Mouse (Mus musculus) E14TG2a.4 (cell line): ENCODE data around the gene Foxo3.

ENCODE experiments used
- H3K27me3 ChIP-seq: 2 replicates; pipeline ENCODE4 v1.6.1; 2014; ENCODE audit warnings: low read length, control low read depth; ENCODE audit not compliant: insufficient read depth
- H3K36me3 ChIP-seq: 2 replicates; pipeline ENCODE4 v1.6.1; 2014; ENCODE audit warnings: low read length, control low read depth; ENCODE audit not compliant: insufficient read depth
- H3K4me1 ChIP-seq: replicated peaks from 2 replicates; pipeline ENCODE4 v1.6.1; 2014; ENCODE audit warnings: low read depth, low read length, control low read depth
- H3K4me3 ChIP-seq: replicated peaks from 2 replicates; pipeline ENCODE4 v1.5.1; 2014; ENCODE audit warnings: mild to moderate bottlenecking, low read length
- H3K9me3 ChIP-seq: 2 replicates; pipeline ENCODE4 v1.6.1; 2014; ENCODE audit warnings: low read length, control low read depth
- CTCF ChIP-seq: conservative IDR thresholded peaks from 2 replicates; pipeline ENCODE4 v1.5.1; 2014; ENCODE audit warnings: low read length
- NANOG ChIP-seq: IDR thresholded peaks from 2 replicates; pipeline ENCODE4 v1.6.1; 2014; ENCODE audit warnings: borderline replicate concordance, low read length, mixed read lengths
- POU5F1 ChIP-seq: IDR thresholded peaks from 2 replicates; pipeline ENCODE4 v1.6.1; 2014; ENCODE audit warnings: low read length, borderline replicate concordance

Gene Foxo3

DNA sequence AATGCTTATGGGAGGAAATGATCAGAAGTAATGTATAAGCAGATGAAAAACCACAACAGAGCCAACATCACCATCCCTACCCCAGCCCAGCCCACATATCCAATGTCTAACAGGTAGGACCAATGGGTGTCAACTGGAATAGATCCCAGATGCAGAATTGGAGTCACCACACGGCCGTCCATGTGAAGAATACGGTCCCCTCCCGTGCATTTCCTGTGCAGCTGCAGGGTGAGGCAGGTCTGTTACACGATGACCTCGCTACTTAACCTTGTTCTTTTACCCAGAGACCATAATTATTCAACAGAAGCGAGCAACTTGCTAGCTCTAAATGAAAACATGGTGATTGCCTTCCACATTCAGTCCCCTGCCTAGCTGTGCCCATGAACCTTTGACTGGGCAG, 23.4 kb upstream of the Foxo3 start:
- no peaks in the 10 kb centered on the region for H3K9me3 ChIP-seq
- H3K4me3 ChIP-seq: no peak overlapping the region
- peaks cover 10% of the 10 kb centered on the region for H3K27me3 ChIP-seq

DNA sequence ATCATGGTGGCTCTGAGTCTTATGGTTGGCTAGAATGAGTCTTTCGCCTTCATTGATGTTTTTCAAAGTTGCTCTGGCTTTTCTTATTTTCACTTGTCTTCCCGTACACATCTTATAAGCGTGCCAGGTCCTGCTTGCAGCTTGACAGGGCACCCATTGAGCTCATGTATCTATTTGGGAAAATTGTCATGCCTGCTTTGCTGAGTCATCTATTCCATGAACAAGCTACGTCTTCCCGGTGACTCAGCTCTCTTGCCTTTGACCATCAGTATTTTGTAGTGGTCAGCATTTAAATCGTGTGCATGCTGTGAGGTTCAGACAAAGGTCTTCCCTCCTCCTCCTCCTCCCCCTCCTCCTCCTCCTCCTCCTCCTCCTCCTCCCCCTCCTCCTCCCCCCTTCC, 22.9 kb upstream of the Foxo3 start:
- H3K4me3 ChIP-seq: no peak overlapping the region
- peaks cover 5% of the 10 kb centered on the region; the same call in 1 of the 2 replicates for H3K4me1 ChIP-seq
- no peaks in the 10 kb centered on the region for H3K9me3 ChIP-seq
- TF ChIP-seq POU5F1 (no peak), NANOG (no peak), CTCF (no peak)
- H3K27me3 ChIP-seq: peaks cover 5% of the 10 kb centered on the region
- no peaks in the 10 kb centered on the region for H3K36me3 ChIP-seq

More for the DNA sequence above, 23.4 kb upstream of the Foxo3 start:
- no peaks in the 10 kb centered on the region for H3K36me3 ChIP-seq
- TF ChIP-seq POU5F1 (no peak), NANOG (no peak), CTCF (no peak)
- H3K4me1 ChIP-seq: peaks cover 5% of the 10 kb centered on the region; the same call in 1 of the 2 replicates

DNA sequence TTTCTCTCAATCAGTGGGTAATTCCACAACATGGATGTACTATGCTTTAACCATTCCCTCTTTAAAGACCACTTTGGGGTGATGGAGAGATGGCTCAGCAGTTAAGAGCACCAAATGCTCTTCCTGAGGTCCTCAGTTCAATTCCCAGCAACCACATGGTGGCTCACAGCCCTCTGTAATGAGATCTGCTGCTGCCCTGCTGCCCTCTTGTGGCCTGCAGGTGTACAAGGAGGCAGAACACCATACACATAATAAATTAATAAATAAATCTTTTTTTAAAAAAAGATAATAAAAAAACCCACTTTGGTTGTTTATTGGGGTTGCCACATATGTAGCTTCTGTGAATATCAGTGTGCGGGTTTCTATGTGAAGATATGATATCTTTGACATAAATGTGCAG, 21.4 kb upstream of the Foxo3 start:
- Histone ChIP-seq H3K4me3 (no peak overlapping the region), H3K36me3 (no peaks in the 10 kb centered on the region), H3K27me3 (peaks cover 5% of the 10 kb centered on the region), H3K9me3 (no peaks in the 10 kb centered on the region), H3K4me1 (peaks cover 10% of the 10 kb centered on the region; the same call in 1 of the 2 replicates)
- TF ChIP-seq CTCF (peak; percentile 42), NANOG (no peak), POU5F1 (no peak)

DNA sequence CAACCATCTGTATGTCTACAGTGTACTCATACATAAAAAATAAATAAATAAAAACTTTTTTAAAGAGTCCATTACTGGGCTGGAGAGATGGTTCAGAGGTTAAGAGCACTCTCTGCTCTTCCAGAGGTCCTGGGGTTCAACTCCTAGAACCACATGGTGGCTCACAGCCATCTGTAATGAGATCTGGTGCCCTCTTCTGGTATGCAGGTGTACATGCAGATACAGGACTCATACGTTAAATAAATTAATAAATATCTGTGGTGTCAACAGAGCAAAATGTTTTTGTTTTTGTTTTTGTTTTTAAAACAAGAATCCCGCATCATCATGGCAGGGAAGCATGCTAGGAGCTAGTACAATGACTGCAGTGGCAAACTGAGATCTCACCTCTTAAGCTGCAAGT, 20.6 kb upstream of the Foxo3 start:
- H3K27me3 ChIP-seq: peaks cover 6% of the 10 kb centered on the region
- H3K4me1 ChIP-seq: peaks cover 10% of the 10 kb centered on the region; the same call in 1 of the 2 replicates
- H3K9me3 ChIP-seq: no peaks in the 10 kb centered on the region
- no peak overlapping the region for H3K4me3 ChIP-seq
- no peaks in the 10 kb centered on the region for H3K36me3 ChIP-seq
- TF ChIP-seq NANOG (no peak), CTCF (peak; percentile 27), POU5F1 (no peak)

DNA sequence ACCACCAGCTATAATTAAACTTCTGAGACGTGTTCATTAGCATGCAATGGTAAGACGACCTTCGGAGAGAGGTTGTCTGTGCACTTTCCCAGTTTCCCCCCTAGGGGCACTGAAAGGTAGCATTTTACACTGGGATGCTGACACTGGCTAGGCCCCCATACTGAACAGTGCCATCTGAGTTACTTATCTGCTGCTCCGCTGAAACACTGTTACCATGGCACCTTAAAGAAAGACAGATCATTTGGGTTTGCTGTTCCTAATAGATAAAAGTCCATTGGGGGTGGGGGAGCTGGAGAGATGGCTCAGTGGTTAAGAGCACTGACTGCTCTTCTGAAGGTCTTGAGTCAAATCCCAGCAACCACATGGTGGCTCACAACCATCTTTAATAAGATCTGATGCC, 20.0 kb upstream of the Foxo3 start:
- H3K9me3 ChIP-seq: no peaks in the 10 kb centered on the region
- H3K4me1 ChIP-seq: peaks cover 10% of the 10 kb centered on the region; the same call in 1 of the 2 replicates
- no peak for TF ChIP-seq POU5F1
- H3K27me3 ChIP-seq: peaks cover 6% of the 10 kb centered on the region; the same call in 1 of the 2 replicates
- H3K36me3 ChIP-seq: no peaks in the 10 kb centered on the region
- no peak overlapping the region for H3K4me3 ChIP-seq

DNA sequence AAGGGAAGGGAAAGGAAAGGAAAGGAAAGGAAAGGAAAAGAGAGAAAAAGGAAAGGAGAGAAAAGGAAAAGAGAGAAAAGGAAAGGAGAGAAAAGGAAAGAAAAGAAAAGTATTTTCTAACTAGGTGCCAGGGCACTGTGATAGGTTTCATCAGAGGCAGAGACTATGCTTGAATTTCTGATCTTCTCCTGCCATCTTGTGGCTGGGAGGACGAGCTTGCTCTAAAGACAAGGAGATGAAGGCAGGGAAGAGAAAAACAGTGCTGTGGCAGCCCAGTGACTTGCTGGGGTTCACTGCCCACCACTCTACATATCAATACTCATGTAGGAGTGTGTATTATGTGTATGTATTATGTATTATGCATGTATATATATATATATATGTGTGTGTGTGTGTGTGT, 18.5 kb upstream of the Foxo3 start:
- H3K27me3 ChIP-seq: peaks cover 6% of the 10 kb centered on the region; the same call in 1 of the 2 replicates
- TF ChIP-seq CTCF (no peak), NANOG (no peak), POU5F1 (no peak)
- H3K4me1 ChIP-seq: peaks cover 7% of the 10 kb centered on the region; the same call in 1 of the 2 replicates
- H3K4me3 ChIP-seq: no peak overlapping the region
- no peaks in the 10 kb centered on the region for H3K36me3 ChIP-seq
- H3K9me3 ChIP-seq: no peaks in the 10 kb centered on the region

DNA sequence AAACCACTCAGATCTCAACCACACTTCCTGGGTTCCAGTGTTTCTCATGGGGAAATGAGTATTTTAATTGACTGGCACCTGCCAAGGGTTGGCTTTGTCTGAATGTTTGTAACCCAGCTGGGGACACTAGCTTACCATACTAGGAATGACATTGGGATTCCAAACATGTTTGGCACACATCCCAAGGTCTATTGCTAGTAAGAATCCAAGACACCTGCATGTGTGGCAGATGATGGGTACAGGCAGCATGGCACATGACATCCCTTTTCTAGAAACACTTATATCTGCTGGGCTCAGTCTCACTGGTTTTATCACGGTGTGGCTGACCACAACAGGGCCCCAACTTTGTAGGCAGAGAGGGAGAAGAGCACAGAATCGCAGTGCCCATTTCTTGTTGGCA, 17.8 kb upstream of the Foxo3 start:
- H3K4me3 ChIP-seq: no peak overlapping the region
- H3K4me1 ChIP-seq: 0 out of 2 replicates have a peak, but pooled peaks cover 5% of the 10 kb centered on the region
- no peaks in the 10 kb centered on the region for H3K36me3 ChIP-seq
- TF ChIP-seq CTCF (no peak), NANOG (no peak), POU5F1 (no peak)
- no peaks in the 10 kb centered on the region for H3K9me3 ChIP-seq
- H3K27me3 ChIP-seq: peaks cover 8% of the 10 kb centered on the region; the same call in 1 of the 2 replicates

DNA sequence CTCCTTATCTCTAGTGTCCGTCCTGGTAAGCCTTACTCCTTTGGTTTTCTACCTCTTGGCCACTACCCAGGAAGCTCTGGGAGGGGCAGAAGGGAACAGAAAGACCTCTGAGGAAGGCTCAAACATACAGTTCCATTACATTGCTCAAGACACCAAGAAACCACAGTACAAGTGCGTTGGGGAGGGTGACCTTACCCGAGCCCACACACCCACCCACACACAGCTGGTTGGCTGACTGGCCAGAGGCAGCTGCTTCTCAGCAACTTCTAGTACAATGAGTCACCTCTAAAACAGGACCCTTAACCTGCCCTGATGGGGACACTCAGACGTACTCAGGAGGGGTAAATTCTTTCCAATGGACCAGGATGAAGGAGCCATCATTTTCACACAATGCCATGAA, 17.3 kb upstream of the Foxo3 start:
- Histone ChIP-seq H3K4me1 (0 out of 2 replicates have a peak, but pooled peaks cover 5% of the 10 kb centered on the region), H3K9me3 (no peaks in the 10 kb centered on the region), H3K4me3 (no peak overlapping the region), H3K27me3 (peaks cover 8% of the 10 kb centered on the region; the same call in 1 of the 2 replicates), H3K36me3 (no peaks in the 10 kb centered on the region)
- TF ChIP-seq CTCF: no peak
- TF ChIP-seq POU5F1: no peak
- TF ChIP-seq NANOG: no peak

DNA sequence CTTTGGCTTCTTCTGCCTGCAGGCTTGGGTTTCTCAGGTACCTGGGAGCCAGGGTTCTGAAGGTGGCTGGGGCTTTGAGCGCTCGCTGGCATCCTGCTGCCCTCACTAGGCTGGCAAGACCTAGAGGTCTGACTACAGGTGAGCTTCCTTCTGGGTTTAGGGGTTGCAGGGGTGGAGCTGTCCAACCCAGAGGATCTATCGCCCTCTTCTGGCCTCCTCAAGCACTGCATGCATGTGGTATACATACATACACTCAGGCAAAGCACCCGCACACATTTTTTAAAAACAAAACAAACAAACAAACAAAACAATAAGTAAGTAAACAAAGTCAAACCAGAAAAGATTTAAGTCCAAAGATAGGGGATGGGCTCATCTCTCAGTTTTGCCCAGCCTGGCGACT, 14.8 kb upstream of the Foxo3 start:
- H3K9me3 ChIP-seq: peaks cover 15% of the 10 kb centered on the region
- H3K4me3 ChIP-seq: no peak overlapping the region
- H3K4me1 ChIP-seq: 0 out of 2 replicates have a peak, but pooled peaks cover 5% of the 10 kb centered on the region
- TF ChIP-seq NANOG: no peak
- no peak for TF ChIP-seq POU5F1
- TF ChIP-seq CTCF: peak; percentile 83
- peaks cover 8% of the 10 kb centered on the region; the same call in 1 of the 2 replicates for H3K27me3 ChIP-seq
- H3K36me3 ChIP-seq: no peaks in the 10 kb centered on the region
